Mouse (Mus musculus): ENCODE results near the gene Fbxw11. TPM values are rescaled to one million over a fixed set of nuclear protein-coding genes. Genes with fewer than 3 reads are reported as not detected.

The Fbxw11 gene
- polyA plus RNA-seq, 1 experiment from 2014 or later: 33.3 TPM

- Histone ChIP-seq H3K79me2 (ENCODE audit: inconsistent target) (no peaks in the 10 kb centered on the region), H3K27ac (no peak overlapping the region), H3K36me3 (ENCODE audit: inconsistent target) (no peaks in the 10 kb centered on the region), H3K4me3 (ENCODE audit: inconsistent target) (no peak overlapping the region)
- 89% methylated on average over 2 of the region's 2 CpGs for WGBS (ENCODE audit: missing documents)
Measured at GRCm38 (mm10) chr11:32634143-32634542, 8.4 kb upstream of the Fbxw11 start.

- H3K4me3 ChIP-seq (ENCODE audit: inconsistent target): no peak overlapping the region
- no peak overlapping the region for H3K27ac ChIP-seq
- H3K36me3 ChIP-seq (ENCODE audit: inconsistent target): no peaks in the 10 kb centered on the region
- 56% methylated on average over 2 of the region's 2 CpGs for WGBS (ENCODE audit: missing documents)
- H3K79me2 ChIP-seq (ENCODE audit: inconsistent target): no peaks in the 10 kb centered on the region
Measured at GRCm38 (mm10) chr11:32634842-32635241, 7.7 kb upstream of the Fbxw11 start.

- Histone ChIP-seq H3K79me2 (ENCODE audit: inconsistent target) (no peaks in the 10 kb centered on the region), H3K36me3 (ENCODE audit: inconsistent target) (no peaks in the 10 kb centered on the region), H3K27ac (no peak overlapping the region), H3K4me3 (ENCODE audit: inconsistent target) (no peak overlapping the region)
- WGBS (ENCODE audit: missing documents): 100% methylated on average over 4 of the region's 4 CpGs
Measured at GRCm38 (mm10) chr11:32636275-32636674, 6.2 kb upstream of the Fbxw11 start.

GRCm38 (mm10) chr11:32638521-32639255 lies 3.8 kb upstream of the Fbxw11 start:
- peaks cover 8% of the 10 kb centered on the region for H3K79me2 ChIP-seq (ENCODE audit: inconsistent target)
- no peak overlapping the region for H3K4me3 ChIP-seq (ENCODE audit: inconsistent target)
- WGBS (ENCODE audit: missing documents): 89% methylated on average over 7 of the region's 8 CpGs
- H3K36me3 ChIP-seq (ENCODE audit: inconsistent target): no peaks in the 10 kb centered on the region
- no peak overlapping the region for H3K27ac ChIP-seq

DNA sequence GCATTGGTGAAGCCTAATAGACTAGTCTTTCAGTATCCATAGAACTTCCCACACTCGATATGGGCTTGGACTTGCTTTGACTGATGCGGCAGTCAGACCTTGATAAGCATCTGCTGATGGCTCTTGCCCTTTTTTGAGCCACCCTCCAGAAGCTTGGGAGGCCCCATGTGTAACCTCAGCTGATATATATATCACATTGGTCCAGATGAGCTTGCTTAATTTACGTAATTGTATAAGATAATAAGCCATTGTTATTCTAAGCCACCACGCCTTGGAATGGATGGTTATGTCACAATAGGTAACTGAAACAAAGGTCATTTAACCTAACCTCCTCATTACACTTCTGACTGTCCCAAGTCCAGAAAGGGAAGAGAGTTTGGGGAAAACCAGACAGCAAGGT lies 1.9 kb upstream of the Fbxw11 start:
- H3K4me3 ChIP-seq (ENCODE audit: inconsistent target): no peak overlapping the region
- 88% methylated on average over 4 of the region's 4 CpGs for WGBS (ENCODE audit: missing documents)
- H3K36me3 ChIP-seq (ENCODE audit: inconsistent target): no peaks in the 10 kb centered on the region
- H3K27ac ChIP-seq: no peak overlapping the region
- H3K79me2 ChIP-seq (ENCODE audit: inconsistent target): peaks cover 27% of the 10 kb centered on the region

DNA sequence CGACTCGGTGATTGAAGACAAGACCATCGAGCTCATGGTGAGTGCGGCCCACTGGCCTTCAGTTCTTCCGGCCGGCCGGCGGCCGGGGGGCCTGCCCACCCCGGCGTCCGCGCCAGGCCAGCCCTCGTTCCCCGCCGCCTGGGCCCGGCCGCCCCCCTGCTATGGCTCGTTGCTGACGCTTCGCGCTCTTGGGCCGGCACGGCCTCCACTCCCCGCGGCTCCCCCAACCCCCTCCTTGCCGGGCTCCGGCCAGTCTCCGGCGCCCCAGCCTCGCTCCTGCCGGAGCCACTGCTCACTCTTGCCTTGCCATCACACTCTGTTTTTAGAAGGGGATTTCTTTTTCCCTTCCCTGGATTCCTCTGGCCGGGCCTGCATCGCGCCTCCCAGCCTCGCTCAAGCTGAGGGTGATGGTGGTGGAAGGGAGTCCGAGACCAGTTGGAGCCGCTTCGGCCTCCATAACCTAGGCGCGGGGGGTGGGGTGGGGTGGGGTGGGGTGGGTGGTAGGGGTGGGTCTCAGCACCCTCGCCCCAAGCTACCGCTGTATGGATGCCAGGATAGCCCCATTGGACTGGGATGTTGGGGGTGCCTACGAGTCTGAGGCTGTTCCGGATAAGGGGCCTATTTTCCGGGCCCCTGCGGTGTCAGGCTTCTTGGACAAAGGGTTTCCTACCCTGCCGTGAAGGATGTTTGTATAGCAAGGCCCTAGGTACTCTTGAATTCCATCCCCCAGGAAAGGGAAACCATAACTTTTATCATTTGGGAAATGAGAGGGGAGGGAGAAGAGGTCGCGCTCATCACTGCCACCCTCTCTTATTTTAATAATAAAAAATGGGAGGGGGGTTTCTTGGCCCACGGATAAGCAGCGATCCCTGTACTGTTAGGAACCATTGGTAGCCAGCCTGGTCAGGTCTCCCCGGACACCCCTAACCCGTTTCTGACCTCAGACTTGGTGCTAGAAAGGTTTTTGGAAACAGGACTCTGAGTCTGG lies 669 bp downstream of the Fbxw11 start:
- WGBS (ENCODE audit: missing documents): under 1% methylated on average over 48 of the region's 54 CpGs
- Histone ChIP-seq H3K4me3 (ENCODE audit: inconsistent target) (peak overlapping the region; percentile 76), H3K79me2 (ENCODE audit: inconsistent target) (peaks cover 53% of the 10 kb centered on the region), H3K36me3 (ENCODE audit: inconsistent target) (no peaks in the 10 kb centered on the region), H3K27ac (peak overlapping the region; percentile 61)

- peak overlapping the region; percentile 76 for H3K4me3 ChIP-seq (ENCODE audit: inconsistent target)
- 2% methylated on average over 3 of the region's 3 CpGs for WGBS (ENCODE audit: missing documents)
- H3K36me3 ChIP-seq (ENCODE audit: inconsistent target): no peaks in the 10 kb centered on the region
- H3K27ac ChIP-seq: peak overlapping the region; percentile 61
- peaks cover 61% of the 10 kb centered on the region for H3K79me2 ChIP-seq (ENCODE audit: inconsistent target)
Measured at GRCm38 (mm10) chr11:32644010-32644409, 1.5 kb downstream of the Fbxw11 start.

DNA sequence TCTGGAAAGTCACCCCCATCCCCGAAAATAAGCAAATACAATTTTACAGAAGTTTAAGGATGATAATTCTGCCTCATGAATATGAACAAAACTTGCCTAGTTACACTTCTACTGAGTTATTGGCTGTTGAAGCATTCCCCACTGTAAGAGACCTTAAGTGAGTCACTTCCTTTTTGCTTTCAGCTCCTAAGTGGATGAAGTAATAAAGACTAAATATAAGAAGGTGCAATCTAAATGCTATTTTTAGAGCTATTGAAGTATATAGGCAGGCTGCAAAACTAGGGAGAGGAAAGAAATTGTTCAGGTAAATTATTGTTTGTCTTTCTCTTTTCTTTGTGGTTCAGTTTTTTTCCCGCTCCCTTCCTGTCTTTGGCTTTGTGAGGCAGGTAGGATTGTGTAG lies 4.7 kb downstream of the Fbxw11 start:
- Histone ChIP-seq H3K4me3 (ENCODE audit: inconsistent target) (no peak overlapping the region), H3K36me3 (ENCODE audit: inconsistent target) (no peaks in the 10 kb centered on the region), H3K79me2 (ENCODE audit: inconsistent target) (peaks cover 94% of the 10 kb centered on the region), H3K27ac (peak overlapping the region; percentile 34; the same call in 1 of the 2 replicates)
- WGBS (ENCODE audit: missing documents): 27% methylated on average over 2 of the region's 2 CpGs

DNA sequence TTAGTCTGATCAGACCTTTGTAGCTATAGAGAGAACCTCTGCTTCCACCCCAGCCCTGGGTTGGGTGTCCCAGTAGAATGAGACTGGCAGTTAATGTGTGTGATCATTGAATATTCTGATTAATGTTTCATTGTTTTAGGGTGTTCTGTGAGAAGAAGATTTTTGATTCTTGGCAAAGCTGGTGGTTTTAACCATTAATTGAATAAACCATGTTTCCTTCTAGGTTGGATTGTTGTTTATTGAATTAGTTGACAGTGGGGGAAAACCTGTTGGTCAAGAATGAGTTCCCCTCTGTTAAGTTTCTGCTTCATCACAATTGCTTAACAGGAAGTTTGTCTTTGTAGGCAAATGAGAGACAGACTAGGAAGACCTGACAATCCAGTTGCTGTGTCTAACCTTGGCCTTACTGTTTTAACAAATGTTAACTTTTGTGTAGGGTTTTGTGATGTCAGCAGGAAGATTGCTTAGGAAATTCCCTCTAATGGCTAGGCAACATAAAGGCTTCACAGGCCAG lies 7.8 kb downstream of the Fbxw11 start:
- Histone ChIP-seq H3K36me3 (ENCODE audit: inconsistent target) (no peaks in the 10 kb centered on the region), H3K79me2 (ENCODE audit: inconsistent target) (peaks cover 100% of the 10 kb centered on the region), H3K27ac (no peak overlapping the region), H3K4me3 (ENCODE audit: inconsistent target) (no peak overlapping the region)

GRCm38 (mm10) chr11:32650893-32651590 lies 8.5 kb downstream of the Fbxw11 start:
- Histone ChIP-seq H3K27ac (no peak overlapping the region), H3K79me2 (ENCODE audit: inconsistent target) (peaks cover 100% of the 10 kb centered on the region), H3K36me3 (ENCODE audit: inconsistent target) (no peaks in the 10 kb centered on the region), H3K4me3 (ENCODE audit: inconsistent target) (no peak overlapping the region)
- WGBS (ENCODE audit: missing documents): 89% methylated on average over 7 of the region's 7 CpGs

DNA sequence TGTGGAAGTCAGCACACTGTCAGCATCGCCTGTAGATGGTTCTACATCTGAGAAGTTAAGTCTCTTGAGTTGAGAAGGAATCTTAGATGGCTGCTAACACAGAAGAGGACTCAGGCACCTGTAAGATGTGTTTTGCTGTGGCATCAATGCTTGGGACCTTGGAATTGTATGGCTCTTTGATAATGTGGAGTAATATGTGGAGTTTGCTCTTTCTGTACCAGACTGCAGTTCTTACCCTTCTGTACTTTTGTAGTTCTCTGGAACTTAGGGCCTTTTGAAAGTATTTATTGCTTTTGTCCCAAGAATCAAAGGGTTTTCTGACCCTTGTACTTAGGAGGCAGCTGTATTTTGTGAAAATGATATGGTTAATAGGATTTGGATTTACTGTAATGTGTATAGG lies 9.2 kb downstream of the Fbxw11 start:
- 83% methylated on average over 1 of the region's 1 CpGs for WGBS (ENCODE audit: missing documents)

GRCm38 (mm10) chr11:32662082-32662656 lies 19.6 kb downstream of the Fbxw11 start:
- no peaks in the 10 kb centered on the region for H3K36me3 ChIP-seq (ENCODE audit: inconsistent target)
- no peak overlapping the region for H3K4me3 ChIP-seq (ENCODE audit: inconsistent target)
- 80% methylated on average over 1 of the region's 1 CpGs for WGBS (ENCODE audit: missing documents)
- no peak overlapping the region for H3K27ac ChIP-seq
- H3K79me2 ChIP-seq (ENCODE audit: inconsistent target): peaks cover 100% of the 10 kb centered on the region

More for the DNA sequence above, 9.2 kb downstream of the Fbxw11 start:
- Histone ChIP-seq H3K36me3 (ENCODE audit: inconsistent target) (no peaks in the 10 kb centered on the region), H3K4me3 (ENCODE audit: inconsistent target) (no peak overlapping the region), H3K79me2 (ENCODE audit: inconsistent target) (peaks cover 100% of the 10 kb centered on the region), H3K27ac (no peak overlapping the region)

- no peaks in the 10 kb centered on the region for H3K36me3 ChIP-seq (ENCODE audit: inconsistent target)
- H3K79me2 ChIP-seq (ENCODE audit: inconsistent target): peaks cover 100% of the 10 kb centered on the region
- 26% methylated on average over 3 of the region's 3 CpGs for WGBS (ENCODE audit: missing documents)
- H3K27ac ChIP-seq: no peak overlapping the region
- H3K4me3 ChIP-seq (ENCODE audit: inconsistent target): no peak overlapping the region
Measured at GRCm38 (mm10) chr11:32665639-32666038, 23.1 kb downstream of the Fbxw11 start.

DNA sequence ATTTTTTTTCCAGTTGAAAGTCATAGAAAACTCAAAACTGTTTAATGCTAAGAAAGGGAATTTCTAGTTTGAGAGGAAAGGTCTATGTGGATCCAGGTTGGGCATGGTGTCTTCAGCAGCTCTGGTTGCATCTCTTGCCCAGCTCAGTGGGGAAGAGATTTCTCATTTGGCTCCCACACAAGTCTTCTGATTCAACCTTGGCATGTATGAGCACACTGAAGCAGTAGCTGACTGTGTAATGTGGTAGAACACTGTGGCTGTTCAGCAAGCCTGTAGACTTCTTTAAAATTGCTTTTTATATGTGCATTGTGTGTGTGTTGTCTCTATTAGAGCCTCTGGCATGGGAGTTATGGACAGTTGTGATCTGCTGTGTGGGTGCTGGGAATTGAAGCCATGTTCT lies 24.5 kb downstream of the Fbxw11 start:
- Histone ChIP-seq H3K36me3 (ENCODE audit: inconsistent target) (no peaks in the 10 kb centered on the region), H3K79me2 (ENCODE audit: inconsistent target) (peaks cover 100% of the 10 kb centered on the region), H3K27ac (no peak overlapping the region), H3K4me3 (ENCODE audit: inconsistent target) (no peak overlapping the region)

Data from macrophage (primary cell).